Mouse (Mus musculus): ENCODE measurements around the gene Gcc1. TPM values are rescaled to one million over a fixed set of nuclear protein-coding genes. Genes with fewer than 3 reads are reported as not detected.

Gene Gcc1
- polyA plus RNA-seq (2012; rRNA removed), result 6.3 and 9.1 TPM in 2 replicates

- DNase-seq (ENCODE audit: low read depth), result no peak
Observed at GRCm38 (mm10) chr6:28428290-28428689, at the start of gene Gcc1. TSS of gene Gcc1 (minus strand) at chr6:28428390.

GRCm38 (mm10) chr6:28474839-28475238 lies 46.6 kb upstream of the Gcc1 start, which contains the start of gene Snd1:
TSS of gene Snd1 (plus strand) at chr6:28475139.
- DNase-seq (ENCODE audit: low read depth), result no peak
- TF ChIP-seq CTCF (IDR thresholded peaks at IDR 0.05; ENCODE audit: borderline replicate concordance, extremely low read depth, insufficient read depth, insufficient read length) (no peak), POLR2A (IDR thresholded peaks at IDR 0.05; ENCODE audit: borderline replicate concordance, extremely low read depth, insufficient read depth, insufficient read length, poor library complexity, severe bottlenecking) (no peak)

More at GRCm38 (mm10) chr6:28428290-28428689, at the start of gene Gcc1:
- TF ChIP-seq CTCF (IDR thresholded peaks at IDR 0.05; ENCODE audit: borderline replicate concordance, extremely low read depth, insufficient read depth, insufficient read length), result no peak

- TF ChIP-seq POLR2A (IDR thresholded peaks at IDR 0.05; ENCODE audit: borderline replicate concordance, extremely low read depth, insufficient read depth, insufficient read length, poor library complexity, severe bottlenecking) (no peak), CTCF (IDR thresholded peaks at IDR 0.05; ENCODE audit: borderline replicate concordance, extremely low read depth, insufficient read depth, insufficient read length) (no peak)
- no peak for DNase-seq (ENCODE audit: low read depth)
Observed at GRCm38 (mm10) chr6:28474211-28474610, 46.0 kb upstream of the Gcc1 start.

- DNase-seq (ENCODE audit: low read depth), result no peak
- TF ChIP-seq CTCF (IDR thresholded peaks at IDR 0.05; ENCODE audit: borderline replicate concordance, extremely low read depth, insufficient read depth, insufficient read length), result no peak
- TF ChIP-seq POLR2A (IDR thresholded peaks at IDR 0.05; ENCODE audit: borderline replicate concordance, extremely low read depth, insufficient read depth, insufficient read length, poor library complexity, severe bottlenecking), result no peak
Observed at GRCm38 (mm10) chr6:28471284-28472035, 43.3 kb upstream of the Gcc1 start.

GRCm38 (mm10) chr6:28470621-28471020 lies 42.4 kb upstream of the Gcc1 start:
- DNase-seq (ENCODE audit: low read depth), result no peak
- no peak for TF ChIP-seq POLR2A (IDR thresholded peaks at IDR 0.05; ENCODE audit: borderline replicate concordance, extremely low read depth, insufficient read depth, insufficient read length, poor library complexity, severe bottlenecking)
- TF ChIP-seq CTCF (IDR thresholded peaks at IDR 0.05; ENCODE audit: borderline replicate concordance, extremely low read depth, insufficient read depth, insufficient read length), result no peak

GRCm38 (mm10) chr6:28470017-28470602 lies 41.9 kb upstream of the Gcc1 start:
- DNase-seq (ENCODE audit: low read depth), result no peak
- TF ChIP-seq POLR2A (IDR thresholded peaks at IDR 0.05; ENCODE audit: borderline replicate concordance, extremely low read depth, insufficient read depth, insufficient read length, poor library complexity, severe bottlenecking) (no peak), CTCF (IDR thresholded peaks at IDR 0.05; ENCODE audit: borderline replicate concordance, extremely low read depth, insufficient read depth, insufficient read length) (no peak)

- TF ChIP-seq CTCF (IDR thresholded peaks at IDR 0.05; ENCODE audit: borderline replicate concordance, extremely low read depth, insufficient read depth, insufficient read length) (no peak), POLR2A (IDR thresholded peaks at IDR 0.05; ENCODE audit: borderline replicate concordance, extremely low read depth, insufficient read depth, insufficient read length, poor library complexity, severe bottlenecking) (no peak)
- no peak for DNase-seq (ENCODE audit: low read depth)
Observed at GRCm38 (mm10) chr6:28464630-28465029, 36.4 kb upstream of the Gcc1 start.

GRCm38 (mm10) chr6:28460534-28460933 lies 32.3 kb upstream of the Gcc1 start:
- peak; percentile 54; the same call in 1 of the 2 replicates for TF ChIP-seq CTCF (IDR thresholded peaks at IDR 0.05; ENCODE audit: borderline replicate concordance, extremely low read depth, insufficient read depth, insufficient read length)
- TF ChIP-seq POLR2A (IDR thresholded peaks at IDR 0.05; ENCODE audit: borderline replicate concordance, extremely low read depth, insufficient read depth, insufficient read length, poor library complexity, severe bottlenecking), result no peak

GRCm38 (mm10) chr6:28459221-28459668 lies 31.1 kb upstream of the Gcc1 start:
- DNase-seq (ENCODE audit: low read depth), result no peak
- TF ChIP-seq POLR2A (IDR thresholded peaks at IDR 0.05; ENCODE audit: borderline replicate concordance, extremely low read depth, insufficient read depth, insufficient read length, poor library complexity, severe bottlenecking) (no peak), CTCF (IDR thresholded peaks at IDR 0.05; ENCODE audit: borderline replicate concordance, extremely low read depth, insufficient read depth, insufficient read length) (no peak)

More at GRCm38 (mm10) chr6:28460534-28460933, 32.3 kb upstream of the Gcc1 start:
- peak; percentile 52 for DNase-seq (ENCODE audit: low read depth)

GRCm38 (mm10) chr6:28450977-28451376 lies 22.8 kb upstream of the Gcc1 start:
- DNase-seq (ENCODE audit: low read depth), result peak; percentile 52
- TF ChIP-seq CTCF (IDR thresholded peaks at IDR 0.05; ENCODE audit: borderline replicate concordance, extremely low read depth, insufficient read depth, insufficient read length) (no peak), POLR2A (IDR thresholded peaks at IDR 0.05; ENCODE audit: borderline replicate concordance, extremely low read depth, insufficient read depth, insufficient read length, poor library complexity, severe bottlenecking) (no peak)

GRCm38 (mm10) chr6:28450481-28450880 lies 22.3 kb upstream of the Gcc1 start:
- no peak for TF ChIP-seq CTCF (IDR thresholded peaks at IDR 0.05; ENCODE audit: borderline replicate concordance, extremely low read depth, insufficient read depth, insufficient read length)
- no peak for TF ChIP-seq POLR2A (IDR thresholded peaks at IDR 0.05; ENCODE audit: borderline replicate concordance, extremely low read depth, insufficient read depth, insufficient read length, poor library complexity, severe bottlenecking)
- DNase-seq (ENCODE audit: low read depth), result no peak

- TF ChIP-seq CTCF (IDR thresholded peaks at IDR 0.05; ENCODE audit: borderline replicate concordance, extremely low read depth, insufficient read depth, insufficient read length) (no peak), POLR2A (IDR thresholded peaks at IDR 0.05; ENCODE audit: borderline replicate concordance, extremely low read depth, insufficient read depth, insufficient read length, poor library complexity, severe bottlenecking) (no peak)
- DNase-seq (ENCODE audit: low read depth), result no peak
Observed at GRCm38 (mm10) chr6:28449253-28449652, 21.1 kb upstream of the Gcc1 start, which contains the start of gene Pax4. TSS of gene Pax4 (minus strand) at chr6:28449353.

Data from brain, embryonic 14.5 days (tissue).